Mouse (Mus musculus): Measurements from ENCODE around the gene Rbm17. TPM values are rescaled to one million over a fixed set of nuclear protein-coding genes. Genes with fewer than 3 reads are reported as not detected.
A peak's percentile ranks its signal among the peaks of the same experiment; 100 is the strongest.

Gene Rbm17
- polyA plus RNA-seq (2015; fragmentation: Nextera tagmentation; extraction: Ambion mirVana) = 166 and 170 TPM in 2 replicates

GRCm38 (mm10) chr2:11604053-11604452 lies at the start of gene Rbm17:
Rbm17 (minus strand) TSS chr2:11604153.
- Histone ChIP-seq H3K4me1 (peaks cover 10% of the 10 kb centered on the region), H3K9ac (peak within 1 kb of the TSS; percentile 99), H3K4me3 (peak within 1 kb of the TSS; percentile 96), H3K4me2 (peak within 1 kb of the TSS; percentile 86), H3K36me3 (peaks cover 15% of the 10 kb centered on the region), H3K27me3 (no peaks in the 10 kb centered on the region), H3K27ac (peak within 1 kb of the TSS; percentile 86), H3K9me3 (no peaks in the 10 kb centered on the region)
- WGBS = 81% methylated on average over 5 of the region's 5 CpGs
- no peak for ATAC-seq (ENCODE audit: insufficient number of reproducible peaks, insufficient read depth, low FRiP score, low TSS enrichment, low read depth)

- WGBS = 39% methylated on average over 6 of the region's 6 CpGs
- no peak overlapping the region for H3K27ac ChIP-seq
- no peak overlapping the region for H3K9ac ChIP-seq
- no peak for ATAC-seq (ENCODE audit: insufficient number of reproducible peaks, insufficient read depth, low FRiP score, low TSS enrichment, low read depth)
- H3K36me3 ChIP-seq = no peaks in the 10 kb centered on the region
- H3K27me3 ChIP-seq = no peaks in the 10 kb centered on the region
- no peak overlapping the region for H3K4me3 ChIP-seq
- no peaks in the 10 kb centered on the region; the same call in 1 of the 2 replicates for H3K4me1 ChIP-seq
- no peak overlapping the region for H3K4me2 ChIP-seq
- H3K9me3 ChIP-seq = no peaks in the 10 kb centered on the region
These were observed 49.4 kb upstream of the Rbm17 start for GRCm38 (mm10) chr2:11653330-11653729.

GRCm38 (mm10) chr2:11652780-11653179 lies 48.8 kb upstream of the Rbm17 start:
- Histone ChIP-seq H3K4me1 (no peaks in the 10 kb centered on the region; the same call in 1 of the 2 replicates), H3K9me3 (no peaks in the 10 kb centered on the region), H3K9ac (no peak overlapping the region), H3K27me3 (no peaks in the 10 kb centered on the region), H3K36me3 (no peaks in the 10 kb centered on the region), H3K27ac (no peak overlapping the region), H3K4me3 (no peak overlapping the region), H3K4me2 (no peak overlapping the region)
- ATAC-seq (ENCODE audit: insufficient number of reproducible peaks, insufficient read depth, low FRiP score, low TSS enrichment, low read depth) = no peak
- 68% methylated on average over 2 of the region's 2 CpGs for WGBS

DNA sequence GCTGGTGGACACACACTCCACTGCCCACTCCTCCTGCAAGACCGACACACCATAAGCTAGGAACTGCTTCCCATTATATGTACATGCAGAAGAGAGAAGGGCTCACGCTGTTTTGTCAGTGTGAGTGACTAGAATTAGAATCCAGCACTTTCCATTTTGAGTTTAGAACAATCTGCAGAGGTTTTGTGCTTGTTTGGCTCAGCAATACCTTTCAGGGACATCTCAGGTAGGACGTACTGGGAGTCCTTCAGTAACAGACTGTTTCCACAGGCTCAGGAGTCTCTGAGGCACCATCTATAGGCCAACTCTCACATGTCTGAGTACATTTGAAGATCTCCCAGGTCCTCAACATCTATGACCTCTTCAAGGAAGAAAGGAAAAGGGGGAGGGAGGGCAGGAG lies 48.2 kb upstream of the Rbm17 start:
- no peak overlapping the region for H3K4me2 ChIP-seq
- no peak overlapping the region for H3K9ac ChIP-seq
- H3K36me3 ChIP-seq = no peaks in the 10 kb centered on the region
- H3K27me3 ChIP-seq = no peaks in the 10 kb centered on the region
- WGBS = 85% methylated on average over 3 of the region's 3 CpGs
- ATAC-seq (ENCODE audit: insufficient number of reproducible peaks, insufficient read depth, low FRiP score, low TSS enrichment, low read depth) = no peak
- no peak overlapping the region for H3K27ac ChIP-seq
- no peaks in the 10 kb centered on the region; the same call in 1 of the 2 replicates for H3K4me1 ChIP-seq
- no peaks in the 10 kb centered on the region for H3K9me3 ChIP-seq
- no peak overlapping the region for H3K4me3 ChIP-seq

DNA sequence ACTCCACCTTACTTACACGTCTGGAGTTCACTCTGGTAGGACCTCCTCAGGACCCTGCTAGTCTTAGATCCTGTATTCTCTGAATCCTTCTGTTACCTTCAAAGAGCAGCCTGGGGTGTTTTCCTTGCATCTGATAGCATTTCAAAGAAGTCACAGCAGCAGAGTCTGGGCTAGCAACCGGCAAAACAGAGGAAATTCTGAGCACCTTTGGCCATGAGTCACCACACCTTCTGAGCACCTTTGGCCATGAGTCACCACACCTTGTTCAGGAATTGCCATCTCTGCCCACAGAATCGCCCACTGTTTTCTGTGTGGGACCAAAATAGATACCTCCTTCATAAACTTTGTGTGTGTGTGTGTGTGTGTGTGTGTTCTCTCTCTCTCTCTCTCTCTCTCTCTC lies 47.5 kb upstream of the Rbm17 start:
- H3K9ac ChIP-seq = no peak overlapping the region
- H3K4me2 ChIP-seq = no peak overlapping the region
- ATAC-seq (ENCODE audit: insufficient number of reproducible peaks, insufficient read depth, low FRiP score, low TSS enrichment, low read depth) = no peak

GRCm38 (mm10) chr2:11645297-11645696 lies 41.3 kb upstream of the Rbm17 start:
- WGBS = 72% methylated on average over 2 of the region's 2 CpGs
- no peaks in the 10 kb centered on the region for H3K27me3 ChIP-seq
- no peak for ATAC-seq (ENCODE audit: insufficient number of reproducible peaks, insufficient read depth, low FRiP score, low TSS enrichment, low read depth)
- no peaks in the 10 kb centered on the region for H3K4me1 ChIP-seq
- no peak overlapping the region for H3K27ac ChIP-seq
- no peak overlapping the region for H3K9ac ChIP-seq
- H3K4me3 ChIP-seq = no peak overlapping the region
- no peaks in the 10 kb centered on the region for H3K36me3 ChIP-seq
- H3K4me2 ChIP-seq = no peak overlapping the region
- no peaks in the 10 kb centered on the region for H3K9me3 ChIP-seq

More for the DNA sequence above, 47.5 kb upstream of the Rbm17 start:
- H3K27me3 ChIP-seq = no peaks in the 10 kb centered on the region
- H3K9me3 ChIP-seq = no peaks in the 10 kb centered on the region
- no peak overlapping the region for H3K27ac ChIP-seq
- WGBS = 48% methylated on average over 3 of the region's 3 CpGs
- H3K4me1 ChIP-seq = no peaks in the 10 kb centered on the region; the same call in 1 of the 2 replicates
- H3K36me3 ChIP-seq = no peaks in the 10 kb centered on the region
- no peak overlapping the region for H3K4me3 ChIP-seq

DNA sequence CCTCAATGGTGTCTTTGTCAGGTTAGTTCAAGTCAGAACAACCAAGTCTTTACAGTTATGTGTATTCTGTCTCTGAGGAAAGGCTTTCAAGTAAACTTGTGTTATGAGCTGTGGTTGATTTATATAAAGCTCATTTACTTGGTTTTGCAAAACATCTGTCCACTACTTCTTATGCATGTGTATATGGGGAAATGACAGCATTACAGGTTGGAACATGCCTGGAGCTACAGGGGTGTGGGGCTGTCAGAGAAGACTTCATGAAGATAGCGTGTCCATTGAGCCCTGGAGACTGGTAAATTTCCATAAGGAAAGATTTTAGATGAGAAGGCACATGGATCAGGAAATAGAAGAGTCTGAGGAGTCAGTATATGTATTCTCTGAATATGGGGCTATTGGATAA lies 40.1 kb upstream of the Rbm17 start:
- no peaks in the 10 kb centered on the region for H3K4me1 ChIP-seq
- no peaks in the 10 kb centered on the region for H3K27me3 ChIP-seq
- H3K9ac ChIP-seq = no peak overlapping the region
- H3K4me2 ChIP-seq = no peak overlapping the region
- H3K4me3 ChIP-seq = no peak overlapping the region
- WGBS = 79% methylated on average over 1 of the region's 1 CpGs
- H3K36me3 ChIP-seq = no peaks in the 10 kb centered on the region
- no peak for ATAC-seq (ENCODE audit: insufficient number of reproducible peaks, insufficient read depth, low FRiP score, low TSS enrichment, low read depth)
- no peaks in the 10 kb centered on the region for H3K9me3 ChIP-seq
- no peak overlapping the region for H3K27ac ChIP-seq

- ATAC-seq (ENCODE audit: insufficient number of reproducible peaks, insufficient read depth, low FRiP score, low TSS enrichment, low read depth) = no peak
- no peaks in the 10 kb centered on the region for H3K36me3 ChIP-seq
- no peak within 1 kb of the TSS for H3K27ac ChIP-seq
- no peaks in the 10 kb centered on the region for H3K27me3 ChIP-seq
- H3K9ac ChIP-seq = no peak within 1 kb of the TSS
- 76% methylated on average over 3 of the region's 3 CpGs for WGBS
- H3K4me2 ChIP-seq = no peak within 1 kb of the TSS
- H3K4me3 ChIP-seq = no peak within 1 kb of the TSS
- H3K4me1 ChIP-seq = no peaks in the 10 kb centered on the region
- no peaks in the 10 kb centered on the region for H3K9me3 ChIP-seq
These were observed 38.5 kb upstream of the Rbm17 start, which contains the start of gene Il2ra for GRCm38 (mm10) chr2:11642451-11642941. Il2ra (plus strand) TSS chr2:11642807.

GRCm38 (mm10) chr2:11637115-11637514 lies 33.2 kb upstream of the Rbm17 start:
- Histone ChIP-seq H3K27me3 (no peaks in the 10 kb centered on the region), H3K27ac (no peak overlapping the region), H3K4me2 (no peak overlapping the region), H3K9ac (no peak overlapping the region), H3K4me1 (no peaks in the 10 kb centered on the region), H3K36me3 (no peaks in the 10 kb centered on the region), H3K4me3 (no peak overlapping the region), H3K9me3 (no peaks in the 10 kb centered on the region)
- WGBS = 77% methylated on average over 1 of the region's 1 CpGs
- no peak for ATAC-seq (ENCODE audit: insufficient number of reproducible peaks, insufficient read depth, low FRiP score, low TSS enrichment, low read depth)

- no peak overlapping the region for H3K27ac ChIP-seq
- H3K4me2 ChIP-seq = no peak overlapping the region
- H3K36me3 ChIP-seq = no peaks in the 10 kb centered on the region
- H3K9me3 ChIP-seq = no peaks in the 10 kb centered on the region
- no peaks in the 10 kb centered on the region for H3K27me3 ChIP-seq
- 77% methylated on average over 3 of the region's 3 CpGs for WGBS
- H3K9ac ChIP-seq = no peak overlapping the region
- H3K4me1 ChIP-seq = no peaks in the 10 kb centered on the region
- no peak overlapping the region for H3K4me3 ChIP-seq
- no peak for ATAC-seq (ENCODE audit: insufficient number of reproducible peaks, insufficient read depth, low FRiP score, low TSS enrichment, low read depth)
These were observed 32.2 kb upstream of the Rbm17 start for GRCm38 (mm10) chr2:11636138-11636480.

DNA sequence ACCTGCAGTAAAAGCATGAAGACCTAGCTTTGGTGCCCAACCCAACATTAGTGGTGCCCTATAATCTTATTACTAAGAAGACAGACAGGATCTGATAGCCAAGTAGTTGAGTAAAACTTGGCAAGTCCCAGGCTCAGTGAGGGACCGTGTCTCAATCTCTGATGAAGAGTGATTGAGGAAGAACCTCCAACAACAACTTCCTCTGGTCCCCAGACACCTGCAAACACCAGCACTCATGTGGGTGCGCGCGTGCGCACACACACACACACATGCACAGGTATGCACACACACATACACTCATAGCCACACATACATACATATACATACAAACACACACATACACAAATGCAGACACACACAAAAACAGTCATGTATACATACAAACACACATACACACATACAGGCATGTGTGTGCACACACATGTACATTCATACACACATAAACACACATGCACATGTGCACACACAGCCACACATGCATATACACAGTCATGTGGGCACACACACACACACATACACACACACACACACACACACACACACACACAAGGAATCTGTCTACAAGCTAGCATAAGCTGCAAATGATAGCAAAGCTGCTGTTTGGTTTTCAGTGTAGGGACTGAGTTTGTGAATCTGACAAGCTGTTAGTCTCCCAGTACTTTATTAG lies 31.7 kb upstream of the Rbm17 start:
- Histone ChIP-seq H3K36me3 (no peaks in the 10 kb centered on the region), H3K9me3 (no peaks in the 10 kb centered on the region), H3K27ac (no peak overlapping the region), H3K4me3 (no peak overlapping the region), H3K9ac (no peak overlapping the region), H3K27me3 (no peaks in the 10 kb centered on the region), H3K4me2 (no peak overlapping the region), H3K4me1 (no peaks in the 10 kb centered on the region)
- no peak for ATAC-seq (ENCODE audit: insufficient number of reproducible peaks, insufficient read depth, low FRiP score, low TSS enrichment, low read depth)
- 93% methylated on average over 5 of the region's 5 CpGs for WGBS

DNA sequence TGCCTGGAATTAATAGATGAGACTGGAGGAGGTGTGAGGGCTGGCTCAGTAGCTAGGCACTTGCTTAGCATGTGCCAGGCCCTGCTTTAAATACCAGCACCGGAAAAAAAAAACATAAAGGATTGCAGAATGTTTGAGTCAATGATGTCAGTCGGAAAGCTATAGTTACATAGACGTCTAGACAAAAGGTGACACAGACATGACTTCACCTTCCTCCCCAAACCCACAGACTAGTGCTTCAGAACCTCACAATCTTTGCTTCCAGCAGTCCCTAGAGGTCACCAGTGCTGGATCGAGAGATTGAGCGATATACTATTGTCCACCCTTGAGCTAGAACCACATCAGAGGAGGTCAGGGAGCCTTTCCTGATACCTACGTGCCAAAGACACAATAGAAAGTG lies 31.1 kb upstream of the Rbm17 start:
- ATAC-seq (ENCODE audit: insufficient number of reproducible peaks, insufficient read depth, low FRiP score, low TSS enrichment, low read depth) = no peak
- Histone ChIP-seq H3K9ac (no peak overlapping the region), H3K4me2 (no peak overlapping the region), H3K4me3 (no peak overlapping the region), H3K4me1 (no peaks in the 10 kb centered on the region), H3K27ac (no peak overlapping the region), H3K9me3 (no peaks in the 10 kb centered on the region), H3K36me3 (no peaks in the 10 kb centered on the region), H3K27me3 (no peaks in the 10 kb centered on the region)
- 82% methylated on average over 6 of the region's 6 CpGs for WGBS
